Mouse (Mus musculus) R1 (cell line): Measurements from ENCODE around the gene Gm37240.

ENCODE experiments used
- DNase-seq: peaks from one replicate; pipeline ENCODE4 v3.0.0-alpha.2; 2018; ENCODE audit warnings: low read depth, low spot score

The Gm37240 gene

DNA sequence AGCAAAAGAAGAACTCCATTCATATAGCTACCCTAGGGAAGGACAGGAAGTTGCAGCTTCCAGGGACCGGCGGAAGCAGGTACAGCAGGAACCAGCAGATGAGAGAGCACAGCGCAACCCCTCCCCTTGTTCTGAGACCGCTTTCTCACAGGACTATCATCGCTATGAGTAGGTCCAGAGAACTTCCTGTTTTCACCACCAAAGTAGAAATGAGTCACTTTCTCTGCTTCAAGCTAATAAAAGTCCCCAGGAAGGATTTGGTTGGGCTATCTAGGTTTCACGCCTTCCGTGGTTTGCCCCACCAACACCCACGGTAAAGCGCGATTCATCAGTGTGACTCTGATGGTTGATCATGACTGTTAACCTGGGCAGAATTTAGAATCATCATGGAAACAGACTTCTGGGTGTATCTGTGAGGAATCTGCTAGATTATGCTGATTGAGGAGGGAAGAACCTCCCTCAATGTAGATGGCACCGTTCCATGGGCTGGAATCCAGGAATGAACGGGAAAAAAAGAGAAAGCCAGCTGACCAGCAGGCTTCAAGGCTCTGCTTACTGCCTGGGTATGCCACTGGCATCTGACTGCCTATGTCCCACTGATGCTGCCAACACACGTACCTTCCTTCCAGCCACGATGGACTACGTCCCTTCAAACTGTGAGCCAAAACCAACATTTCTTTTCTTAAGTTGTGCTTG, 1172.1 kb downstream of the Gm37240 start:
- no peak for DNase-seq

DNA sequence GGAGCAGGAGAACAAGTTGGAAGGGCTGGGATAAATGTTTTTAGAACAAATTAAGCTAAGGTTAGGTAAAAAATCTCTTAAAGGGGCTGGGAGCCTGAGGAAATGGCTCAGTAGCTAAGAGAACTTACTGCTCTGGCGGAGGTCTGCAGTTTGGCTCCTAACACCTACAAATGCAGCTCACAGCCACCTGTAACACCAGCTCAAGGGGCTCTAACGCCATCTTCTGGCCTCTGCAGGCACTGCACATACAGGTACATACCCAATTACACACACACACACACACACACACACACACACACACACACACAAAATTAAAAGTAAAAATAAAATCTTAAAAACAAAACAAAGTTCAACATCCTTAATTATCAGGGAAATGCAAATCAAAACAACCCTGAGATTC, 1174.4 kb downstream of the Gm37240 start:
- peak; percentile 62 for DNase-seq

DNA sequence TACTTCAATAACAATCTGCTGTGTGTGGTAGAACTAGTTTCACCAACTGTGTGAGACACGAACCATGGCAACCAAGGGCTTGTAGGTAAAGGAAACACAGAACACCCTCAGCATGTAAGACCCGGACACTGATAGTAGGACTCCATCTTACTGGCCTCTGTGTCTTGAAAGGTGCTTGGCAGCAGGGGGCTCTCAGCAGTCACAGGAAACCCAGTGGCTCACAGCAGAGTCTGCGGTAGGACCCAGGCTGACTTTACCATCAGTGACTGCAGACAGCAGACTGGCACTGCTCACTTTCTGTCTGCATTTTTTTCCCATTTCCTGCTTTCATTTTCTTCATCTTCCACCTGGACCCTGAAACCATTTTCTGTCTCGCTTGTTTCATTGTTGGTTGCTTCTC, 1176.6 kb downstream of the Gm37240 start:
- no peak for DNase-seq

DNA sequence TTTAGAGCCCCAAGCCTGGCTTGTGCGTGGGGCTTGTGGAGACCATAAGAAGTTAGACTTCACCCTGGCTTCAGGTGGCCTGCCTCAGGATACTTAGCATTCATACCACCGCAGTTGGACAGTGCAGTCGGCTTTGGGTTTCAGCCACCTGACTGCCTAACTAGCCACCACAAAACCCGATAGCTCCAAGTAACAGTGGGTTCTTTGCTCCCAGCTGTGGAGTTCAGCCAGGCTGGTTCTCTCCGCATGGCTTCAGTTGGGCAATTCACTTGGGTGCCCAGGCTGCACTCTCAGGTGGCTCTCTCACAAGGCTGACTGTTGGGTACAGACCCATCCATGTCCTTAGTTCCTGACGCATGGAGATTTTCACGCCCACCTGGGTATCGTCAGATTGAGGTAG, 1177.4 kb downstream of the Gm37240 start:
- no peak for DNase-seq

DNA sequence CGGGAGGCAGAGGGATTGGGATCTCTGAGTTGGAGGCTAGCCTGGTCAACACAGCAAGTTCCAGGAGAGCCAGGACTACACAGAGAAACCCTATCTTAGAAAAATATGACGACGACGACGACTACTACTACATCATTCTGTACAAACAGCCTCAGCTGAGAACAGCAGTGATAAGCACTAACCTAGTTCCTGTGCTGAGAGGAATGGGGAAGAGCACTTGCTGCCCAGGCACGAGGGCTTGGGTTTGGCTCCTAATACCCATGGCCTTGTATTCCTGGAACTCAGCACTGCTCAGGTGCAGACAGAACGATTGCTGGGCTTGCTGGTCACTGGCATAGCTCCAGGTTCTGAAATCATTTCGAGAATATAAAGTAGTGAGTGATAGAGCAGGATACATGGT, 1178.2 kb downstream of the Gm37240 start:
- DNase-seq, result no peak

DNA sequence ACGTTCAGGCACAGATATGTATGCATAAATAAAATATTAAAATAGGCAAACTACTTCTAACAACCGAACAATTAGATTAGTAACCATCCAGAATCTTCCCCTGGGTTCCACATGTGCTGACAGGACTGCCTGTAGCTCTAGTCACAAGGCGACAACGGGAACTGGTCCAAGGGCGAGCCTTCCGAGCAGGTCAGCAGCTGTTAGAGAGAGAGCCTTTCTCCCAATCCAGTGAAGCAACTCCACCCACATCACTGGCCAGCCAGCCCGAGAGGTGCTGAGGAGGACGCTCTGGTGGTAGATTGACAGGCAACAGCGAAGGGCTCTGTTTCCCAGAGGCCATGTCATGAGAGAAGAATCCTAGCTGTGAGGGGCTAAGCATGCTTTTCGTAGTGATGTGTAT, 1178.8 kb downstream of the Gm37240 start:
- DNase-seq, result no peak

DNA sequence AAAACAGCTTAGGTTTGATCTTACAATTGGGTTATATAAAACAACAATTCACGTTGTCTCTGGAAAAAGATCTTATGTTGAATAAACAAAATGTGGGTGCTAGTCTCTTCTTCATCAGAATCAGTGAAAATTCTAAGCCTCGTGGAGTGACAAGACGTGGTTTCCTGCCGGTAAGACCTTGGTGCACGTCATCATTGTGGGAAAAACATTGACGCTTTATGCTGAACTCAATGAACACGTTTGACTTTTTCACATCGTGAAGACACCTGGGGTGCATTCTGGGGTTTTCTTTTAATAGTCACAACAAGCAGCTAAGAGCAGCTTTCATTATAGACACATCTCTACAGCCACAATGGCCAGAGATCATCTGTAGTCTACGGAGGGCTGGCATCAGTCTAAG, 1182.1 kb downstream of the Gm37240 start:
- DNase-seq, result no peak

DNA sequence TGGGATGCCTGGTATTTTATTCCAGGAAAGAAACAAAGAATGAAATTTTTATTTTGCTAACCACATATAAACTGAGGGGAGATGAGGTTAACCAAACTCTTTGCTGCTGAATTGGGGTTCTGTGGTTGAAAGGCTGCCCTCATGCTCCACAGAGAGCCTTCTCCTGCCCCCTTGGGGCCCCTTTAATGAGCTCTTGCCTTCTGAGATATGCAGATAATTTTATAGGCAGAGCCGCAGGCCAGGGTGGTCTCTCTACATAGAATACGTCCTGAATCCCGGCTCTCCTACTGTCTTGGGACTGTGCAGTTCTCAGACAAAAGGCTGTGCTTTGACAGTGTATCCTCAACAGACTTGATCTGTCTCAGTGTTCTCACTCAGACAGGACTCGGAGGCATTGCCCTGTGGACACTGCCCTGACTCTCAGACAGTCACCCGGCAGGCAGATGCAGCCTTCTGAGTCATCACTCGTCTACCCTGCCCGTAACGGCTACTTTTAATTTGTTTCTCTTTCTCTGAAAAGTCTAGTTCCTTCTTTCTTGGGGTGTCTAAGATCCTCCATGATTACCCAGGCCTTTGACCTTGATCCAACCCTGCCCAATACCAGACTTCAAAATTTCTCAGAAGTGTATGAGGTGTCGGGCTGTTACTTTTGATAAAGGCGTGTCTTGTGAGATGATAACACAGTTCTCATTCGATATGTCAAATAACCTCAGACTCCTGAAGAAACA, 1184.1 kb downstream of the Gm37240 start:
- DNase-seq, result no peak

DNA sequence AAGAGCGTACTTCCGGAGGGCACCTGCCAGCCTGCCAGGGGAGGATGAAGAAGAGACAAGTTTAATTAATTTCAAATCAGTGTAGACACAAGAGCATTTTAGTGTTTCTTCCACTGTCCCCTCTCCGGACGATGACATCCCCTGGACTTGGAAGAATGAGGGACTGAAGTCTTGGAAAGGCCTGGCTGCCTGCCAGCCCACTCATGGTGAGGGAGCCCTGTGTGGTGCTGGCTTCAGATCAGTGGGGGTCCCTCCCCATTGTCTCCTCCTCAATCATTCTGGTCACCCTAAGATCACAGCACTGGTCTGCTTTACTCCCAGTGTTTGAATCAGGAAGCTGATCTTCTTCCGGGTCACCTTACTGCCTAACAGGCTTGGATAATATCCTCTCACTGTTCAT, 1185.4 kb downstream of the Gm37240 start:
- DNase-seq, result no peak

DNA sequence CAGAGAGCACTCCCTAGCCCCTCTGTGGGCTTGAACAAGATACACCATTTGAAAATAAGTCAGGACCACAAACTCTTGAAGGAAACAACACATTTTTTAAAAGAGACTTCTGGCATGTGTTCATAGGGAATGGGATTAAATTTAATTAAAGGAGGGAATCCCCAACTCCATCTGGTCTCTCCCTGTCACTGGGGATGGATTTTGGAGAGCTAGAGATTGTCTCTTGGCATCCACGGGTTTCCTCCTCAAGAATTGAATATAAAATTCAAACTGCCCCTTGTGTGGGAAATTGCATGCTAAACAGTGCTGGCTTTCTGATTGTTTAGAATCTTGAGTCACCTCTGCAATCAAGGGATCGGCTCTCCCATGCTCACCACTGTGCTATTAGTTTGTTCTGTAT, 1185.8 kb downstream of the Gm37240 start:
- no peak for DNase-seq

DNA sequence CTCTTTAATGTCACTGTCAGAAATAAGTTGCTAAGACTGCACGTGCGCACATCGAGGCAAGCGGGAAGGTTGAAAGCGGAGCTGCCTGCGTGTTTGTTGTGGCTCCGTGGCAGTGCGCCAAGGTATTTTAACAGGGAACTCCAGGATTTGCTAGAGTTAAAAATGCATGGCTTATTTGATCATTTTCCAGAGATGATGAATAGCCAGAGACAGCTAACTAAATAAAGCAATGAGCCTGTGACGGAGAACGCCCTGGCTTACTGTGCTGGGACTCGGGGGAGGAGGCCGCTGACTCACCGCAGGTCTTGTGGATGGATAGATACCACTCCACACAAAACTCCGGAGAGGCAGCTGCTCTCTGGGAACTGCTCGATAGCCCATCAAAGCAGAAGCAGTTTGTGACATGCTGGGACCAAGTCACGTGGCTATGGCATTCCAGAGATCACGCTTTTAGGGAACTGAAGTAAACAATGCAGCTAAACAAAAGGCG, 1190.8 kb downstream of the Gm37240 start:
- DNase-seq, result peak; percentile 89

DNA sequence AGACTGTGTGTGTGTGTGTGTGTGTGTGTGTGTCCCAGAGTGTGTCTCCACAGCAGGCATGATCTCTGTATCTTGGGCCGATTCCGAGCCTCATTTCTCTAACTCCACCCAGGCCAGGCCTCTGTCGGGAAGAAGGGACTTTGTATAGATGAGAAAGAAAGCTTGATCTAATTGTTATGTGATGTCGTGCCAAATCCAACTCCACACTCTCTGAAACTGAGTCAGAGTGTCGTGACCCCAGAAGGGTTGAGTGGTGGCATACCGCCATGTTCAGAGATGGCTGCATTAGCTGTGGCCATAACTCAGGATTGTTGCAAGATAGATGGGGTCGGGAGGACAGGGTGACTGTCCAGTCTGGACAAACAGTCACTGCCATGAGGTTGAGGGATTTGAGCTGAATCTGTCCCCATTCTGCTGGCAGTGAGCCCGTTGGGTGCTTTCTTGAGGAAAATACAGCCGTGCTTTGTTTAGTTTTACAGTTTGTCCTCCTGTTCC, 1191.4 kb downstream of the Gm37240 start:
- no peak for DNase-seq

DNA sequence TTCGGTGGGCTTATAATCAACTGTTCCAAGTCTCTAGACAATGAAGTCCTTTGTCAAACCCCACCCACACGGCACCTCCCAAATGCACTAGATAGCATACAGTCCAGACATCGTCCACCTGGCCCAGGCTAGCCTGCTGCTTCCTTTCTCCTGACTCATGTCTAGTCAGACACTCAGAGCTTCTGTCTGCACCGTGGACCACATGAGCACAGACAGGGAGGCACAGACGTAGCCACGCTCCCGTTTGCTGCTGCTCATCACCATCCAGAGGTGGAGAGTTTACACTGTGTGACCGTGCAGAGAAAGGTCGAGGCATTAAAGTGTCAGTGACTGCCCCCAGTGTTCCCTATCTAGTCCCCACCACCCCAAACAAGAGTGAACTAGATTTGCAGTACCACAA, 1191.9 kb downstream of the Gm37240 start:
- DNase-seq, result no peak

DNA sequence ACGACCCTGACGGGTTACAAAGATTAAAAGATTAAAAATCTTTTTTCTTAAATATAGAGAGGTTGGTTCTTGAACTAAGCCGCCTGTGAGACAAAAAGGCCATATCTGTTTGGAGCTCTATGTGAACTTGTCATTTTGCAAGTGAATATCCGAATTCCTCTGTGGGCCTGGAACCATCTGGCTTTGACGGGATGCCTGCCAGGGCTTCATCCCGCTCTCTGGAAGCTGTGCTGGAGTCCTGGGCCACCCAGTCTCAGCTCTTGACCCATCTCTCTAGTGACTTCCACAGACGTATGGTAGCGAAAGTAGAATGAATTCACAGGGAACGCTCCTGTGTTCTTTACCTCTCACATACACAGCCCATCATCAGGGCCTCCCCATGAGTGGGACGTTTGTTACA, 1193.4 kb downstream of the Gm37240 start:
- DNase-seq, result no peak

DNA sequence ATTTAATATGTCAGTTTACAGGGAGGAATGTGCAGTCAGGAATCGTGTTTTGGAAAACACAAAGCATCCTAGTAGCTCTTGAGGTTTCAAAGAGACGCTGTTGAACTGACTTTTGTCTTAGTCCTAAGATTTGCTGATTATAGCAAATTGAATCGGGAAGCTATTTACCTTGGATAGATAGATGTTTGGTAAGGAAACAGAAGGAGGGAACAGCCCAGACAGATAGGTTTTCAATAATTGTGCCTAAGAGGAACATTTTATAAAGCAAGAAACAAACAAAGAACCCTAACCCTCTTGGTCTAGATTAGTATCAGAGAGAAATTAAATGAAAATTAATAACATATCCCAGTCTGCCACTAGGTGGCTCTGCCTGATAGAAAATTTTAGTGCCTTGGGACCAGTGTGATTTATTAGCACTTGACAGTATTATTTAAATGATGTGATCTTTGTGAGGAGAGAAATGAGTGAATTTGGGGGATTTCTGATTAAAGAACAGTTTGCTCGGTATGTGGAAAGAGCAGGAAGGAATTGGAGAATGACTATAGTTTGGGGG, 1194.6 kb downstream of the Gm37240 start:
- no peak for DNase-seq

DNA sequence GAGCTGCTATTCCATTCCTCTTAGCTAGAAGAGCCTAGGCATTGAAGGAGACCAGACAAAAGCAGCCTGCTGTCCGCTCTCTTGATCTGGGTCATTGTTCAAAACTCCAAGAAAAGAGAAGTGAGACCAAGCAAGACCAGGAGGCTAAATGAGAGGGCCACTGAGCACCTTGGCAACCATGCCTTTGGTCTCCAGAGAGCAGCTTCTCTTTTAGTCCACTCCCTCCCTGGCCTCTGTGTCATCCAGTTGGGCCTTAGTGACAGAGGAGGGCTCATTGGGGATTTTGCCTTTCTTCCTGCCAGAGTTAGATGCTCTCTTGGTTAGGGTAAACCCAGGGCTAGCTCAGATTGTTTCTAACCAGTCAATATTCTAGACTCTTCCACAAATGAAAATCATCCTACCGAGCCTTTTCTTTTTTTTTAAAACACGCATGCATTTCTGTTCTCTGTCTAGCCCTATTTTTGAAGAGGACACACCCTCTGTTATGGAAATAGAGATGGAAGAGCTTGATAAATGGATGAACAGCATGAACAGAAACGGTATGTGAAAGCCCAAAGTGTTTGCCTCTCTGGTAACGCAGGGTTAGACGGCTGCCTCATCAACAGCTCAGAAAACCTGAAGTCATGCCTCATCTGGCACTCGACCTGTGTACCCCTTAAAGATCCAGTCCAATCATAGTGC, 1197.1 kb downstream of the Gm37240 start:
- DNase-seq, result no peak

DNA sequence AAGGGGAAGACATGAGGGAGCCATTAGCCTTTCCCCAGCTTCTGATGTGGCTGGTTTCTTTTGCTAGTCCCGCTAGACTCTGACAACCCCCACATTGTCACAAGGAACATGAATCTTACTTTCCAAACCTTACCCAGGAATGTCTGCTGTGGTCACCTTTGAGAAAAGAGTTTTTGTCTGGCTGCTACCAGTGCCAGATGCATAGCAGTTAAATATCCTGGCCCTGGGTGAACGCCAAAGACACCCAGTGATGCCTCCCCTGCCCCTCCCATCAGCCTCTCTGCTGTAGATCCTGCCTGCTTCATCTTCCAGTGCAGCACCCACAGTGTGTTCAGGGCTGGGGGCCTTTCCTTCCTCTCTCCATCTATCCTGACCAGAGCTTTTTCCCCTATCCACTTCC, 1197.7 kb downstream of the Gm37240 start:
- DNase-seq, result no peak

DNA sequence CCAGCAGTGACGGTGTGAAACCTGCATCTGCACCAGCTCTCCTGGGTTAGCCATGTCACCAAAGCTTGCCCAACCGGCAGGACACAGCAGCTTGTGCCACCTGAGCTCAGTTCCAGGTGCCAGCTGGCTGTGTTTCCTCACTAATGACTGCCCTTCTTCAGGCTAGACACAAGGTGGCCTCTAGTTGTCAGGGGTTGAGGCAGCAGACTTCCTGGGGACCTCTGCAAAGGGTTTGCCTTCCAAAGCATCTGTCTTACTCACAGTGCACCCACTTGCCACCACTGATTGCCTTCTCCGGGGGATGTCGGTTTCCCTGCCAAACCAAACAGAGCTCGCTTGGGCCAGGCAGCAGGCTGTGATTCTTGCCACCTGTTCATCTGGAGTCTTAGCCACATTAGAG, 1199.1 kb downstream of the Gm37240 start:
- DNase-seq, result no peak

DNA sequence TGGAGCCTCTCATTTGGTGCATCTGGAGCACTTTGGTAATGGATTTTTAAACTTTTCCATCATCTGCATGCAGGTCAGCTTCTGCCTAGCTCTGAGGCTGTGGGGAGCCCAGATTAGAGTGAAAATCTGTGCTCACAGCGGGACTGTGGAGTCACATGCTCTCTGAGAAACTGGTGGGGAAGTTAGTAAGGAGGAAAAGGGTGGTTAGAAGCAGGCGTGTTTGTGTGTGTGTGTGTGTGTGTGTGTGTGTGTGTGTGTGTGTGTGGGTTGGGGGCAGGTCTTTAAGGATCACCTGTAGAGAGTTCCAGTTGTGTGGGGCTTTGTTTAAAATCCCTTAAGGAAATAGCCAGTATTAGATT, 1199.9 kb downstream of the Gm37240 start:
- no peak for DNase-seq

DNA sequence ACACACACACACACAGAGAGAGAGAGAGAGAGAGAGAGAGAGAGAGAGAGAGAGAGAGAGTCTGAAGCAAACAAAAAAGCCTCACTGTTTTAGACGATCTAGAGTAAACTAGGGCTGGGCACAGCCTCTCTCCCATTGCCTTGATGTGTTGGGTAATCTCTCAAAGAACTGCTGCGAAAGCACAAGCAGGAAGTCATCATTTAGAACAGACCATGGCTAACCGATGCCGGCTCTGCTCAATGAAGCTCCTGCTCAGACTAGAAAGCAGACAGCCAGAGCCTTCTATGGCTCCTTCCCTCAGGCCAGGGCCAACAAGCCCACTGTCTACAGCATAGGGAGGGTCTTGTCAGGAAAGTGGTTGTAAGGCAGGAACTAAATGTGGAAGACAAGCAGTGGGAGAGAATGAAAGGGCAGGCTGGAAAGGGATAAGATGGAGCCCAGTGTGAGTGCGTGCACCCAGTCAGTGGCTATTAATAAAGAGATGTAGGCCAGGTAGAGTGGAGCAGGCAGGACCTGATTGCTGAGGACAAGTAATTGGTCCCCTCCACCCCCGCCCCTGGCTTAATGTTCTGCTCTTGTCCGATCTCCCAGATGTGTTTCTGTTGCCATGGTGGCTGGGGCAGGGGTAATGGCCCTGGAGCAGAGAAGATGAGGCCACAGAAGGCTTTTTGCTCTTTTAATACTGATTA, 1200.4 kb downstream of the Gm37240 start:
- no peak for DNase-seq

DNA sequence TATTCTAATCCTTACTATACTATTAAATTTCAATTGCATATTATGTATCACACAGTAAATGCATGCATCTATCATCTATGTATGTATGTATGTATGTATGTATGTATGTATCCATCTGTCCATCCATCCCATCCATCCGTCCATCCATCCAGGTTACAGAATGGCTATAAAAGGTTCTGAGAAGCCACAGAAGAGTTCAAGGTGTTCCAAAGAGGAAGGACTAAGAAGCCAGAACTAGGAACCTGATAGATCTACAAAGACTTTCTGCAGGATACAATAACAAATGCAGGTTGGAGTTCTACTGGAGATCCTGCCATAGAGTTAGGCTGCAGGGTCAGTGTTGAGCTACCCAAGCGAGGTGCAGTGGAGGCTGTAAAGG, 1201.0 kb downstream of the Gm37240 start:
- no peak for DNase-seq
